Mouse (Mus musculus): Measurements from ENCODE around the gene Grk5.

Gene Grk5

GRCm38 (mm10) chr19:60981391-60981790 is 91.8 kb downstream of the Grk5 start:
- no peak for DNase-seq

- no peak for DNase-seq
These were observed 92.3 kb downstream of the Grk5 start for GRCm38 (mm10) chr19:60981894-60982293.

- DNase-seq = no peak
These were observed 100.2 kb downstream of the Grk5 start for GRCm38 (mm10) chr19:60989766-60990165.

GRCm38 (mm10) chr19:60994214-60994613 is 104.7 kb downstream of the Grk5 start:
- no peak for DNase-seq

GRCm38 (mm10) chr19:60994845-60995244 is 105.3 kb downstream of the Grk5 start:
- no peak for DNase-seq

GRCm38 (mm10) chr19:60997784-60998183 is 108.2 kb downstream of the Grk5 start:
- DNase-seq = no peak

- DNase-seq = no peak
These were observed 110.1 kb downstream of the Grk5 start for GRCm38 (mm10) chr19:60999652-61000051.

- DNase-seq = no peak
These were observed 111.4 kb downstream of the Grk5 start for GRCm38 (mm10) chr19:61000958-61001357.

GRCm38 (mm10) chr19:61009266-61009665 is 119.7 kb downstream of the Grk5 start:
- DNase-seq = no peak

GRCm38 (mm10) chr19:61017477-61018266 is 128.1 kb downstream of the Grk5 start:
- no peak for DNase-seq

- no peak for DNase-seq
These were observed 132.0 kb downstream of the Grk5 start for GRCm38 (mm10) chr19:61021502-61021901.

- DNase-seq = no peak
These were observed 132.5 kb downstream of the Grk5 start for GRCm38 (mm10) chr19:61021939-61022566.

- DNase-seq = no peak
These were observed 142.0 kb downstream of the Grk5 start for GRCm38 (mm10) chr19:61031570-61031969.

- no peak for DNase-seq
These were observed 149.6 kb downstream of the Grk5 start for GRCm38 (mm10) chr19:61039151-61039550.

GRCm38 (mm10) chr19:61048646-61049045 is 159.1 kb downstream of the Grk5 start:
- DNase-seq = peak; percentile 21

- DNase-seq = no peak
These were observed 159.9 kb downstream of the Grk5 start for GRCm38 (mm10) chr19:61049413-61049812.

- no peak for DNase-seq
These were observed 161.6 kb downstream of the Grk5 start for GRCm38 (mm10) chr19:61051151-61051550.

- no peak for DNase-seq
These were observed 162.5 kb downstream of the Grk5 start for GRCm38 (mm10) chr19:61052008-61052407.

- no peak for DNase-seq
These were observed 163.2 kb downstream of the Grk5 start for GRCm38 (mm10) chr19:61052786-61053185.

GRCm38 (mm10) chr19:61056783-61057410 is 167.3 kb downstream of the Grk5 start:
- no peak for DNase-seq

GRCm38 (mm10) chr19:61057581-61057980 is 168.0 kb downstream of the Grk5 start:
- DNase-seq = no peak

GRCm38 (mm10) chr19:61064386-61064785 is 174.8 kb downstream of the Grk5 start:
- no peak for DNase-seq

GRCm38 (mm10) chr19:61065011-61065410 is 175.5 kb downstream of the Grk5 start:
- DNase-seq = no peak

GRCm38 (mm10) chr19:61078622-61079021 is 189.1 kb downstream of the Grk5 start:
- no peak for DNase-seq
